Mouse (Mus musculus) kidney, postnatal 25 days (tissue): ENCODE data around the gene Bcl2l1.

Source experiments
- DNase-seq, 2 experiments: peaks; one replicate each; pipeline ENCODE4 v3.0.0; 2021; ENCODE audit warnings: mixed read lengths in 2 of 2

Gene Bcl2l1

DNA sequence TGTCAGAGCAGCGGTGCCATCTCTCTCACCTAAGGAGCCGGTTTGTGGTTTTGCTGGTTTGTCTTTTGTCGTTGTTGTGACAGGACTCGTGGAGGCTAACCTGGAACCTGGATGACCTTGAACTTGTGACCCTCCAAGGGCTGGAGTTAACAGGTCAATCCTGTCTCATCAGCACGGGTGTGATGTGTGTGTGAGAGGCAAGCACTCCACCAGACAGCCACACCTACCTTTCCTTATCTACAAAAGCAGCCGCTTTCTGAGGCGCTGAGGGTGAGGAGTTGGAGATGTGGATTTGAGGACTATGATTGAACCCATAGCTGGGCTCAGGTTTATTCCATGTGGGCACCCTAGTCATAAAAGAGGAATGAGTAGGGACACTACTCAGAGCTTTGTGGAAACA lies 61.9 kb downstream of the Bcl2l1 start:
- no peak for DNase-seq

DNA sequence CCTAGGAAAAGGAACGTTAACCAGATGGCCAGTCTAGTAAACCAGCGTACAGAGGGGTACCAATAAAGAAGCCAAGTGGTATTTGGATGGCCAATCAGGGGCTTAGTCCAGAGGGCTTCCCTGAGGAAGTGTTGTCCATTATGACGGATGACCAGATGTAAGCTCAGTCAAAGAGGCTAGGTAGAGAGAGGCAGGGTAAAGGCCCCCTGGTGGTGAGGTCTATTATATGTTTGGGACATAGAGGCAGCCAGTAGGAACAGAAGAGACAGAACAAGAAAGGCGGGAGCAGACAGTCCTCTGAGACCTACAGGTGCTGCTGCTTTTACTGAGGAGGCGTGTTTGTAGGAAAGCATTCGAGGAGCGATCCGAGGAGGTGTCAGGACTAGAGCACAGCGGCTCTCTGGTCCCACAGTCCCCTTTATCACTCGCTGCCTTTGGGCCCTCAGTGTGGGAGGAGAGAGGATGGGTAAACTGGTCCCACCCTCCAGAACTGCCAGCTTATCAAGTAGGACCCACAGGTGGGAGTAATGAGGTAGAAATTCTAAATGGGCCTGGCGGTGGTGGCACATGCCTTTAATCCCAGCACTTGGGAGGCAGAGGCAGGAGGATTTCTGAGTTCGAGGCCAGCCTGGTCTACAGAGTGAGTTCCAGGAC lies 63.8 kb downstream of the Bcl2l1 start:
- DNase-seq, result peak; percentile 80 to 87

DNA sequence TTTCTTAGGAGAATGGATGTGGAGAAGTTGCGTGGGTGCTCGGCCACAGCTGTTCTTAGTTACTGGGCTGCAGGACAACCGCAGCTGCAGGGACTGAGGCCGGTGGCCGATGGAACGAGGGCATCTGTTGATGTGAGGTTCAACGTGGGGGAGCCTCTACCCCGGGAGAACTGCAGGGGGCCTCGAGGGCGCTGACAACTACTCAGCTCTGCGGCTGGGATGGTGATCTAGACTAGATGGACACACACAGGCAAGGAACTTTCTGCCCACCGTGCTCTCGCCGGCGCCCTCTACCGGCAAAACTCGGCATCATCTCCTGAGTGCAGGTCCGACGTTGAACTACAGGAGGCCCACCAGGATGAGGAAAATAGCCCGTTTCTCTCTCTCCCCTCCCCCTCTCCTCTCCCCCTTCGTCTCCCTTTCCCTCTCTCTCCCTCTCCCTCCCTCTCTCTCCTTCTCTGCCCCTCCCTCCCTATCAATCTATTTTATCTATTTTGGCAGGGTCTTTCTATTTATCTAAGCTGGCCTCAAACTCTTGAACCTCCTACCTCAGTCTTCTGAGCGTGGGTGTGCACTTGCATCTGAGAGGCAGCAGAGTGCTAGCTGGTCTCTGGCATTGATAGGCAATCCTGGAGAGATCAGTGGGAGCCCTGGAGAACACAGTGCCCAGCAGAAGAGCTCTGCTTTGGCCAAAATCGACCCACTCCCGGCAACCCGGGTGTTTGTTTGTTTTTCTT lies 65.0 kb downstream of the Bcl2l1 start:
- peak; percentile 92 to 96 for DNase-seq

DNA sequence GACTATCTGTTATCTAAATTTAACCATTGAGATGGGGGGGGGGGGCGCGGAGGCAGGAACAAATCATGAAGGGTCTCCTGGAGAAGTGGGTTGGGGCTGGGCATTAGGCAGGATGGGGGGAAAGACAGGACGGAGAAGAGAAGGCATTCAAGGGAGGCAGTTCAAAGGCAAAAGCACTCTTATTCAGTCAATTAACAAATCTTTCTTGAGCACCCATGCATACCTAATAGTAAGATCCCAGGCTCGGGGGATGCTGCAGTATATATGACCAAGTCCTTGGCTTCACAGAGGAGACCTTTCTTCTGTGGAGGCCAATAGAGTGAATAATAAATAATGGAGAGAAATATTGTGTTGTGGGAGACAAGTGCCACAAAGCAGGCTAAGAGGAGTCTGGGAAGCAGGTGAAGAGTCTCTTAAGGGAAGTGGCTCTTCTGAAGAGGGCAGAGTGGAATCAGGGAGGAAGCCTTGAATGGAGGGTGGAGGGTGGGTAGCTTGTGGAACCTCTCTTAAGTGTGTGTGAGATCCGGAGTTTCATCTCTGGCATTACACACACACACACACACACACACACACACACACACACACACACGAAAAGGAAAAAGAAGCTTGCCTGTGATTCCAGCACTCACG lies 66.4 kb downstream of the Bcl2l1 start:
- DNase-seq, result no peak

DNA sequence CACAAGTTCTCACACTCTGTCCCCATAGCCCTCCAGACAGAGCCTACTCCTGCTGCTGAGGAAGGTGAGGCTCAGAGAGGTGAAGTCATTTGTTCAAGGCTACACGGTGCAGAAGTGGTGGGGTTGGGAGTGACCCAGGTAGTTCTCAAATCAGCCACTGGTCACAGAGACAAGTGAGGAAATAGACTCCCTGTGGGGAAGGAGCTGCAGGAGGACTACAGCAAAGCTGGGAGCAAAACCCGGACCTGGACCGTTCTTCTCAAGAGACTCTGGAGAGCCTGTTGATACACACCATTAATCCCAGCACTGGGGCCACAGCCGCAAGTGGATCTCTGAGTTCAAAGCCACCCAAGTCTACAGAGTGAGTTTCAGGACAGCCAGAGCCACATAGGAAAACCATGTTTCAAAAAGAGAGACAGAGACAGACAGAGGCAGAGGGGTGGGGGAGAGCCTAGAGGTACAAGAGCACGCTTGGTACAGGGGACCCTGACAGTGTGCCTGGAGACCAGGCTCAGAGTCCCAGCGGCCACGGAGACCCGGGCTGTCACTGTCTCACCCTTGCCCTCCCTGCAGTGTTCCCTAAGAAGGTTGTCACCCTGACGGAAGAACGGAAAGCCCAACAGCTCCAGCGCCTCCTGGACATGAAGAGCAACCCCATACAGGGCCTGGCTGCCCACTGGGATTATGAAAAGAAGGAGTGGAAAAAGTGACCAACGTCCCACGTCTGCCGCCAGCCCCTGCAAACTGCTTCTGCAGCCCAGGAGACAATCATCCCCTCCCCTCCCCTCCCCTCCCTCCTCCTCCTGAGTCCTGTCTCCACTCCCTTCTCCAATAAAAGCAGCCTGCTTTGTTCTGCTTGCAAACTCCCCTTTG lies 67.1 kb downstream of the Bcl2l1 start:
- no peak for DNase-seq

DNA sequence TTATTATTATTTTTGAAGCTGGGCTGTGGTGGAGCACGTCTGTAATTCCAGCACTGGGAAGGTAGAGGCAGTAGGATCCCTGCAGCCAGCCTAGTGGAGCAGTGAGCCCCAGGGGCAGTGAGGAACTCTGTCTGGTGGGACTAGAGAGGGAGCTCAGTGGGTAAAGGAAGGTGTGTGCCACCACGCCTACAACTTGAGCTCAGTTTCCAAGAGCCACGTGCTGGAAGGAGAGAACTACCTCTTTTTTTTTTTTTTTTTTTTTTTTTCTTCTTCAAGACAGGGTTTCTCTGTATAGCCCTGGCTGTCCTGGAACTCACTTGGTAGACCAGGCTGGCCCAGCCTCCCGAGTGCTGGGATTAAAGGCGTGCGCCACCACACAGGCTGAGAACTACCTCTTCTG lies 68.2 kb downstream of the Bcl2l1 start:
- no peak for DNase-seq

DNA sequence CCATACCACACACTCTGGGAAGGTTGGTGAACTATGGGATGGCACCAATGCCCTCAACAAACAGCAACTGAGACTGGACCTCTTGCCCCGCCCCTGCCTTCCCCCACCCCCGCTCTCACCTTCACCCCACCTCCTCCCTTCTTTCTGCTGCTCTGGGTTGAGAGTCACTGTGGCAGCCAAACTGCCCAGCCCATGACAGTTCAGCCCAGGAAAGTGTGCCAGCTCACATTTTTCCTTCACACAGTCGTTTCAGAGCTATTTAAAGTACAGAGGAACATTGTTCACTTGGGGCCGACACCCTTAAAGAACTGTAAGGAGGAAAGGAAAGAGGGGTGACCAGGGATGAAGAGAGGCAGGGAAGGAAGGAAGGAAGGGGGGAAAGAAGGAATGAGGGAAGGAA lies 73.2 kb downstream of the Bcl2l1 start:
- DNase-seq, result no peak

DNA sequence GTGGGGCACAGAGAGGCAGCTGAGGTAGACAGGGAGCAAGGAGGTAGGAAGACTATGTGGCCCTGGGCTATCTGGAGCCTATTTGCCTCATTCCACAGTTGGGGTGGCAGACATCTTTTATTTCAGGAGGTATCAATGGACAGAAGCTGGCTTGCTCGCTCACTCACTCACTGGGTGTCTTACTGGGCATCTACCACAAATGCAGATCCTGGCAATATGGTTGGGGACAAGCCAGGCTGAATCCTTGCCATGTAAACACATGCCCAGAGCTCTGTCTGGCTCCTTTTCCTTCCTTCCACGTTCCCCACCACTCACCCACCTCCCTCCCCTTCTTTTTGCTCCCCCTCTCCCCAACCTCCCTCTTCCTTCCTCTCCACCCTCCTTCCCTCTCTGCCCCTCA lies 74.0 kb downstream of the Bcl2l1 start:
- no peak for DNase-seq

DNA sequence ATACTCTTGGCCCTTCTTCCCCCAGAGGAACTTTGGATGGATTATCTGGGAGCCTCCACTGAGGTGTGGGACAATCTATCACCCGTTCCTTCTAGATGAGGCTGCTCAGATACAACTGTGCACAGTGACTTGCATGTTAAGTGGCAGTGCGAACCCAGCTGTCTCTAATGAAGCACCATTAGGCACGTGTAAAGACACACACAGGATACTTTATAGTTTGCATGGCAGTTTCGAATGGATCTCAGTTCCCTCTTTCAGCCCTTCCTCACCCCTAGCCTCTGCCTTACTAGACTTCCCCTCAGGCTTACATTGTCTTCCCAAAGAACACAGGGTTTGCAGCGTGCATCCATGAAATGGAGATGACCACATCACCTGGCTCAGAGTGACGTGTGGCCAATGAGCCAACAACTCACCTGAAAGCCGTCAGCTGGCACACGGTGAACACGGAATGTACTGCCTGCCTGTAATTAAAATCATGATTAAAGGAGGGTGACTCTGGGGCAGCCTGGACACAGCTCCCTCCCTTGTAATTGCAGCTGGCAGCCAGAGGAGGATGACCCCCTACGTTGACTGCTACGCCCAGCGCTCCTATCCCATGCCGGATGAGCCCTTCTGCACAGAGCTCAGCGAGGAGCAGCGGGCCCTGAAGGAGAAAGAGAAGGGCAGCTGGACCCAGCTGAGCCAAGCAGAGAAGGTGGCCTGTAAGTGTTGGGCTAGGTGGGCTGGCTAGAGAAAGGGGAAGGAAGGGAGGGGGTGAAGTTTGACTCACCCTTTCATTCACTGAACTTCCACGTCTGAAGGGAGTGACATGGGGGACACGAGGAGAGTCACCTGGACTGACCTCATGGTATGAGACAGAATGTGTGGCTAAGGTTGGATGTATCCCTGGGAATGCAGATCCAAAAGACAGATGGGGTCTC lies 74.8 kb downstream of the Bcl2l1 start:
- DNase-seq, result no peak

DNA sequence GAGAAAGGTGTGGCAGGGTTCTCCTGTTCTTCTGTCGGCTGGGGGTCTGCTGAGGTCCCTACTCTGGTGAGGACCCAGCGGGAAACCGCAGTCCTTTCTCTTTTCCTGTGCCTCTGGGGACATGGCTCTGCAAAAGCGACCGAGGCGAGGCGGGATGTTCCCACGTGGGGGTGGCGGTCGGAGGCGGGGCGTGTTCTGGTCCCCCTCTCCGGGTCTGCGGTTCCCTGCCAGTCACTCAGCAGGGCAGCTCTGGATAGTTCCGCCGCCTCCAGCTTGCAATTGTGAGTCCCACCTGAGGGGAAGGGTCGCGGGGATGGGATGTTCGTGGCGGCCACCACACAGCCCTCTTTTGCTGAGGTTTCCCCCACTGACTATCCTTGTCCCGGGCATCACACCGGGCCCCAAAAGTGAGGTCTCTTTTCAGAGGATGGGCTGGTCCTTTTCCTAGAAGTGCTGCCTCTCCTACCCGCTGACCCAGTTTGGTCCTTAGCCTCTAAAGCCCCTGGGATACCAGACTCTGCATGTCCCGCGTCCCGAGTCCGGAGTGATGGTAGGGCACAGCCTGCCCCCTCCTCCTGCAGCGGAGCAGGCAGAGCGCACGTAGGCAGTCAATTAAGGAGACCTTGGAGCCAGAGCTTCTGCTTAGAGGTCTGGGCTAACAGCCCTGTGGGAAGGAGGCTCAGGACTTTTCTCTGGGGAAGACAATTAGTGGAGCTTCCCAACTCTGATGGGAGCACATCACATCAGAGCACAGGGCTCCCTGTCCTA lies 77.4 kb downstream of the Bcl2l1 start, which contains the start of gene Cox4i2:
Gene Cox4i2 (plus strand): TSS at position 230 of the 768 bp plus-strand sequence.
- peak in 1 of 2 experiments; percentile 45 for DNase-seq

DNA sequence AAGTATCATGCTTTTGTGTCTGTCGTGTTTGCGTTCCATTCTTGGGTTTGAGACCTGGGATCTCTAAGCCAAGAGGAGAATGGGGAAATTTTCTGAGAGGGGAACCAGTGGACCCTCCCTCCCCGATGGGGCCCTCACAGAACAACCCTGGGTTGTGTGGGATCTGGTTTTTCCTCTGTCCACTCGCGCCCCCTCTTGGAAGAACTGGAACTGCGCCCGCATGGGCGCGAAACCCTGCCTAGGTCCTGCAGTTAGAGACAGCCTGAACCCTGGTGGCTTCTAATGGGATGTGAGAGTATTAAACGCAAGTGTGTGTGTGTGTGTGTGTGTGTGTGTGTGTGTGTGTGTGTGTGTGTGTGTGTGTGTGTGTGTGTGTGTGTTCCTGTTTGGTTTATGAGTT lies 89.1 kb downstream of the Bcl2l1 start:
- DNase-seq, result peak; percentile 84 to 88

DNA sequence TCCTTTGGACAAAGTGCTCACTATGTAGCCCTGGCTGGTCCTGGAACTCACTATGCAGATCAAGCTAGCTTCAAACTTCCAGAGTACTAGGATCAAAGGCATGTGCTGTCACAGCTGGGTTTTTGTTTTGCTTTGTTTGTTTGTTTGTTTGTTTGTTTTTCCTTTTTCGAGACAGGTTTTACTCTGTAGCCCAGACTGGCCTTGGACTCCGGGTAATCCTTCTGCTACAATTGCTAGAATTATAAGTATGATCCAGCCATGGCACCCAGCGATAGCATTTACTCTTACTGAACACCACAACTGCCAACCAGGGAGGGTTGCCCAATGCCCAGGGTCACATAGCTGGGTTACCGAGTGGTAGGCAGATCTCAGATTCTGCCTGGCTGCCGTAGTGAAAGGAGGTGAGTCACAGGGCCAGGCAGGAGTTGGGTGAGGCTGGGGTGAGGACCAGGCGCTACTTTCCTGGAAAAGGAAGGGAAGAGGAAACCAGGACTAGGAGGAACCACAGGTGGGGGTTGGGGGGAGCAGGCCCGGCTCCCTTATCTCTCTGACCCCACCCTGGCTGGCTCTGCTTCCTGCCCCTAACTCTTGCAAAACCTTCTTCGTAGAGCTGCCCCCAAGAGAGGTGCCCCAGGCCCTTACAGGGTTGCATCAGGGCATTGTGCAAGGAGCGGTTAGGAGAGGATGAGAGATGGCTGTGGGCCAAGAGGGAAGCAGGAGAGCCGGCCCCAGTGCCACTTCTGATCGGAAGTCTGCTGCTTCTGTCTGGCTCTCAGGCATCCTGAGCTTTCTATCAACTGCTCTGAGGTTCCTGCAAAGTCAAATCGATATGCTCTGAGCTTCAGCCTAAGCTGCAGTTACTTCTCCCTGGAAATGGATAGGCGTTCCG lies 90.1 kb downstream of the Bcl2l1 start:
- DNase-seq, result peak; percentile 83 to 90

DNA sequence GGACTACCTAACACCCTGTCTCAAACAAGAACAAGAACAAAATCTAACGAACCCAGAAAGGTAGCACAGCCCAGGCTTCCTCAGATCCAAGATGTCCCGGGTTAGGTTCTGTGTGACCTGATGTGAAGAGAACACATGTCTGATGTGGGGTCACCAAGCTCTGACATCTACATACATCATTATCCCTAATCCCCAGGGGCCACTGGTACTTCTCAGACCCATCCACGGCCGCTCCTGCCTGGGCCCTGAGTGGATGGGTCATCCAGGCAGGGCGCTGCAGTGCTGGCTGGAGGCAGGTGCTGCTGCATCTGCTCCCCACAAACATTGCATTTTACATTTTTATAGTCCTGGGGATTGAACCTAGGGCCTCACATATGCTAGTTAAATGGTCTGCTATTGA lies 91.0 kb downstream of the Bcl2l1 start:
- DNase-seq, result no peak

DNA sequence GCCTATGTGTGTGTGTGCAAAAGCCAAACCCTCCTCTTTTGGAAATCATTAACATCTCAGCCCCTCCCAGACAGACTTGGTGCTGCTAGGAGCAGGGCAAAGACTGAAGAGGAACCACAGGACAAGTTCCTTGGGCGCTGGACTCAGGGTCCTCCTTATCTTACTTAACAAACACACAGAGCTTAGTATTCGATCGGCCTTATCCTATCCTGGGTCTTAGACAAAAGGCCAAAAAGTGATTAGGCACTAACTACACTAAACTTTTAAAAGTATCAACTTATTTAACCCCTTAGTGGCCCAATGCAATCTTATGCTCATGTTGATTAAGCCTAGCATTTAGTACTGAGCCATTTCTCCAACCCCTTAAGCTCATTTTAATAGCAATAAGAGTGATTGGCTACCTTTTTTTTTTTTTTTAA lies 91.7 kb downstream of the Bcl2l1 start:
- peak; percentile 69 to 85 for DNase-seq

DNA sequence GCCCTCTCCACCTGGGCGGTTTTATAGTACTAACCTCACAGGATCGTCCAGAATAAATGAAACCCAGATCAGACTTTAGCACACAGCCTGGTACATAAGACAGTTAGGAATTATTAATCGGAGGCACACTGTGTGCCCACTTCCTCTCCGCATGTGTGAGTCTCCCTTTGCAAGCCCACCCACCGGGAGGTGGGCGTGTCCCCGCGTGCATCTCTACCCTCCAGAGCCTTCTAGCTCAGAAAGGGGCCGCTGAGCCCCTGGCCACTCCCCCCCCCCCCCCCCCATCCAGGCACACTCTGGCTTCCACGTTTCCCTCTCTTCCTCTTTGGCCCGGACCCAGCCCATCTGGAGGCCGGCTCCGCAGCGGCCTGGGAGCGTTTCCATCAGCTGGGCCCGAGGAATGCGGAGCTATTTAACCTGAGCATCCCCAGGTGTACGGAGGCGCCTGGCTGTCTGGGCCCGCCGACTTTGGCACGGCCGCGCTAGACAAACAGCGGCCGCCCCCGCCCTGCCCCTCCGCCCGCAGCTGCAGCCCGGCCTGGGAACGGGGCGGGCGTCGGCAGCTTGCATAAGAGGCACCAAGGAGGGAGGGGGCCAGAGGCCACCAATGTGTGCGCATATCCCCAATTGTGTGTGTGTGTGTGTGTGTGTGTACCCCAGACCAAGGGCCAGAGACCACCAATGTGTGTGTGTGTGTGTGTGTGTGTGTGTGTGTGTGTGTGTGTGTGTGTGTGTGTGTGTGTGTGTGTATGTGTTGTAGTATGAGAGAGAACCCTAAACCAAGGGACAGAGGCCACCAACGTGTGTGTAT lies 92.3 kb downstream of the Bcl2l1 start:
- DNase-seq, result peak; percentile 91 to 97

DNA sequence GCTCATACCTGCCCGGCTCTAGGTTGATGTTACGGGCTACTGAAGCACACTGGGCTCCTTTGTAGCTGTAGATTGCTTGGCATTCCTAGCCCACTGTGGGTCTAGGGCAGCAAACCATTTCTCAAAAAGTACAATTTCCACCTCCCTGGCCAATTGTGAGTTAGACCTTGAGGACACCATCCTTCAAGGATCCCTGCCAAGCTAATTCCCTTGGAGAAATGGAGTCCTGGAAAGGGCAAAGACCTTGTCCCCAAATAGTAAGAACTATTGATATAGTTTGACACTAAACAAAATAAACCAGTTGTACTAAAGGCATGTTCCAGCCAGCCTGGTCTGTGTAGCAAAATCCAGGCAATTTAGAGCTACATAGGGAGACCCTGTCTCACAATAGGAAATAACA lies 93.2 kb downstream of the Bcl2l1 start:
- DNase-seq, result peak in 1 of 2 experiments; percentile 48

DNA sequence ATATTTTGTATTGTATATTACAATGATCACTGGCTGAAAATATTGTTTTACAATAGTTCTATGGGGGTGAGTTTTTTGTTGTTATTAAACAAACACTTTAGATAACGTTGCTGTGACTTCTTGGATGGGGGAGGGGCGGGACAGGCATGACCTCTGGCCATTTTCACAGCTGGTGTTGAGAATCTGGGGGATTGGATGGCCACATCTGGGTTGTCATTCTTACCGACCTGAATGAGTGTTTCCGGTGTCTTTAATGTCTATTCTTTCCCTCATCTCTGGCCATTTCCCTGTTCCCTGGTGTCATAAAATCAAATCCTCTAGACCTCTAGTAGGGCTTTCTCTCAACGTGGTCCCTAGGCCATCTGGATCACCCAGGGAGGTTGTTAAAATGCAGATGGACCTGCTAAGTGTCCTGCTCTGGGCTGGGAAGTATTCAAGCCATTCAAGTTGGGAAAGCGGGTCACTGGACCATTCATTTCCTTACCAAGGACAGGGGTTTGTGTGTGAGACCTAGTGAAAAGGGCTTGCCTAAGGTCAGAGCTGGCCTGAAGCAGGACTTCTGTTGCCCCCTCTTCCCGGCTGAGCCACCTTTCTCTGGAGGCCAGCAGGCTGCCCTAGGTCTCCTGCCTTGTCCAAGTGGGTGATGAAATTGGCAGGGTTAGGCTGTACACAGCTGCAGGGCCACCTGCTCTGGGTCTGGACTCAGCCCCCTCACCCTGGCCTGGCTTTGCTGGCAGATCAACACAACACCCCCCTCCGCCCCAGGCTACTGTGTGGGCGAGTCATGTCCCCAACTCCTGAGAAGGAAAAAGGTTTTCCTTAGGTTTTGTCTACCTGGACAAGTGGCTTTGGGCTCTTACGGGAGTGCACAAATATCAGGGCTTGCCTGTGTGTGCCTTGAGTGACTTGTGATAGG lies 94.0 kb downstream of the Bcl2l1 start:
- peak in 1 of 2 experiments; percentile 69 for DNase-seq

DNA sequence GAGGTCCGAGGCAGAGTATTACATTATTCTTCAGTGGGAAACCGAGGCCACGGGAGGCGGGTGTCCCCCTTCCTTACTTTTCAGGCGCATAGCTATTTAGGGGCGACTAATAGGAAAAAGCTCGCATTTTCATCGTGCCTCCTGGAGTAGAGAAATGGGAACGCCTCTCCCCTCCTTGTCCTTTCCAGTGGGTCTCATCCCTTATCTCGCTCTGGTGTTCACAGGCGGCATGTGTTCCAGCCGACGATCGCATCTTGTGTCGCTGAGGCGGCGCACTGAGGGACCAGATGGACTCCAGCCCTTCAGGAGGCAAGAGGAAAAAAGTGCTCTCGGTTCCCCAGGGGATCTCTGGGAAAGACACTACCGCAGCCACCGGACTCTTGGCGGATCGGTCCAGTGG lies 94.8 kb downstream of the Bcl2l1 start:
- peak in 1 of 2 experiments; percentile 64 for DNase-seq
